Mouse (Mus musculus) kidney, postnatal 0 days (tissue): ENCODE results near the gene Ednra. TPM values are rescaled to one million over a fixed set of nuclear protein-coding genes. Genes with fewer than 3 reads are reported as not detected.
"Not testable (repeated sequence)": the region's sequence is repeated elsewhere in the genome, so short reads cannot be mapped to it uniquely, and the experiment has no call there.

Experiments
- ATAC-seq: fragments of 200-750 bp; cut with Nextera tagmentation; replicated peaks from 2 replicates; pipeline ENCODE4 v1.8.0; 2017; ENCODE audit warnings: low read depth, moderate number of reproducible peaks, moderate TSS enrichment, moderate library complexity; ENCODE audit not compliant: low FRiP score
- DNase-seq: peaks from one replicate; pipeline ENCODE4 v3.0.0-alpha.2; 2016; ENCODE audit warnings: low spot score
- H3K27ac ChIP-seq: fragments of 300-500 bp; sonication (generic); 2 replicates; pipeline ENCODE4 v1.5.1; 2014; ENCODE audit warnings: mild to moderate bottlenecking
- H3K27me3 ChIP-seq: fragments of 300-500 bp; sonication (generic); 2 replicates; pipeline ENCODE4 v1.6.1; 2014; ENCODE audit warnings: low read length, mixed read lengths; ENCODE audit not compliant: insufficient read depth
- H3K36me3 ChIP-seq: fragments of 300-500 bp; sonication (generic); 2 replicates; pipeline ENCODE4 v1.6.1; 2014; ENCODE audit warnings: low read length, mixed read lengths; ENCODE audit not compliant: insufficient read depth
- H3K4me1 ChIP-seq: fragments of 300-500 bp; sonication (generic); replicated peaks from 2 replicates; pipeline ENCODE4 v1.6.1; 2014; ENCODE audit warnings: antibody characterized with exemption, low read length, mixed read lengths; ENCODE audit not compliant: insufficient read depth
- H3K4me2 ChIP-seq: fragments of 300-500 bp; sonication (generic); 2 replicates; pipeline ENCODE4 v1.6.1; 2014; ENCODE audit warnings: mild to moderate bottlenecking, low read length, moderate library complexity, mixed read lengths
- H3K4me3 ChIP-seq: fragments of 300-500 bp; sonication (generic); replicated peaks from 2 replicates; pipeline ENCODE4 v1.5.1; 2014; ENCODE audit warnings: low read depth, low read length
- H3K9ac ChIP-seq: fragments of 300-500 bp; sonication (generic); 2 replicates; pipeline ENCODE4 v1.6.1; 2014; ENCODE audit warnings: low read depth, low read length
- H3K9me3 ChIP-seq: fragments of 300-500 bp; sonication (generic); replicated peaks from 2 replicates; pipeline ENCODE4 v1.6.1; 2016; ENCODE audit warnings: low read length, inconsistent platforms, mixed read lengths
- CTCF ChIP-seq: IDR thresholded peaks from 2 replicates; pipeline ENCODE4 v1.5.1; 2016; ENCODE audit warnings: antibody characterized with exemption, low read depth, mild to moderate bottlenecking, moderate library complexity
- WGBS: fragments of 180-500 bp; shearing (Covaris S2); extraction: QIAGEN DNeasy Blood & Tissue Kit; methylation state at CpG from one replicate; pipeline ENCODE4 v1.1.7; 2014; 5-methylcytosine and 5-hydroxymethylcytosine counted together
- polyA plus RNA-seq: library from polyadenylated mRNA; unstranded; fragments of >200 nt; fragmentation: Nextera tagmentation; extraction: Ambion mirVana; gene quantifications from 2 replicates; pipeline ENCODE4 v1.2.1, GENCODE M21; 2015

The Ednra gene
- polyA plus RNA-seq, 1 experiment from 2014 or later, result 24.1 TPM

- DNase-seq, result no peak
- TF ChIP-seq CTCF, result no peak
- ATAC-seq, result no peak
- H3K4me3 ChIP-seq, result no peak overlapping the region
- H3K4me1 ChIP-seq, result no peaks in the 10 kb centered on the region
- no peaks in the 10 kb centered on the region; the same call in 1 of the 2 replicates for H3K9me3 ChIP-seq
- no peak overlapping the region for H3K9ac ChIP-seq
- no peak overlapping the region for H3K27ac ChIP-seq
- no peaks in the 10 kb centered on the region for H3K27me3 ChIP-seq
- no peaks in the 10 kb centered on the region for H3K36me3 ChIP-seq
- no peak overlapping the region for H3K4me2 ChIP-seq
- 95% methylated on average over 4 of the region's 4 CpGs for WGBS
These were observed 19.5 kb downstream of the Ednra start for GRCm38 (mm10) chr8:77704768-77705167.

- TF ChIP-seq CTCF, result no peak
These were observed 26.2 kb downstream of the Ednra start for GRCm38 (mm10) chr8:77698028-77698427.

GRCm38 (mm10) chr8:77696182-77696581, 28.1 kb downstream of the Ednra start:
- Histone ChIP-seq H3K27ac (no peak overlapping the region), H3K9me3 (no peaks in the 10 kb centered on the region), H3K4me2 (no peak overlapping the region), H3K27me3 (no peaks in the 10 kb centered on the region), H3K36me3 (no peaks in the 10 kb centered on the region), H3K4me3 (no peak overlapping the region), H3K9ac (no peak overlapping the region), H3K4me1 (no peaks in the 10 kb centered on the region)
- no peak for DNase-seq
- no peak for ATAC-seq
- TF ChIP-seq CTCF, result no peak
- WGBS, result 50% methylated on average over 4 of the region's 4 CpGs

More at GRCm38 (mm10) chr8:77698028-77698427, 26.2 kb downstream of the Ednra start:
- Histone ChIP-seq H3K36me3 (no peaks in the 10 kb centered on the region), H3K9ac (no peak overlapping the region), H3K4me2 (no peak overlapping the region), H3K4me1 (no peaks in the 10 kb centered on the region), H3K4me3 (no peak overlapping the region), H3K27ac (no peak overlapping the region), H3K27me3 (no peaks in the 10 kb centered on the region), H3K9me3 (no peaks in the 10 kb centered on the region)
- ATAC-seq (no peak), DNase-seq (no peak)
- WGBS, result 83% methylated on average over 10 of the region's 10 CpGs

- 0 out of 2 replicates have a peak overlapping the region, but pooled peaks have one; percentile 16 for H3K27ac ChIP-seq
These were observed 28.7 kb downstream of the Ednra start for GRCm38 (mm10) chr8:77695486-77696058.

GRCm38 (mm10) chr8:77695070-77695469, 29.2 kb downstream of the Ednra start:
- Histone ChIP-seq H3K27ac (0 out of 2 replicates have a peak overlapping the region, but pooled peaks have one; percentile 13), H3K4me3 (no peak overlapping the region), H3K9ac (no peak overlapping the region), H3K4me1 (no peaks in the 10 kb centered on the region), H3K36me3 (no peaks in the 10 kb centered on the region), H3K4me2 (no peak overlapping the region), H3K9me3 (no peaks in the 10 kb centered on the region), H3K27me3 (no peaks in the 10 kb centered on the region)
- no peak for TF ChIP-seq CTCF
- ATAC-seq (no peak), DNase-seq (peak; percentile 53)
- WGBS, result 46% methylated on average over 3 of the region's 3 CpGs

More at GRCm38 (mm10) chr8:77695486-77696058, 28.7 kb downstream of the Ednra start:
- Histone ChIP-seq H3K4me3 (no peak overlapping the region), H3K4me2 (no peak overlapping the region), H3K9me3 (no peaks in the 10 kb centered on the region), H3K36me3 (no peaks in the 10 kb centered on the region), H3K27me3 (no peaks in the 10 kb centered on the region), H3K9ac (no peak overlapping the region), H3K4me1 (no peaks in the 10 kb centered on the region)
- TF ChIP-seq CTCF, result no peak
- 37% methylated on average over 5 of the region's 5 CpGs for WGBS
- ATAC-seq, result no peak
- DNase-seq, result no peak

- Histone ChIP-seq H3K4me1 (no peaks in the 10 kb centered on the region), H3K27ac (no peak overlapping the region), H3K9me3 (no peaks in the 10 kb centered on the region), H3K4me2 (no peak overlapping the region), H3K9ac (no peak overlapping the region), H3K36me3 (no peaks in the 10 kb centered on the region), H3K27me3 (no peaks in the 10 kb centered on the region), H3K4me3 (no peak overlapping the region)
- WGBS, result 79% methylated on average over 4 of the region's 4 CpGs
- TF ChIP-seq CTCF, result no peak
- DNase-seq (no peak), ATAC-seq (no peak)
These were observed 29.7 kb downstream of the Ednra start for GRCm38 (mm10) chr8:77694588-77694987.

- not testable (repeated sequence) for H3K4me2 ChIP-seq, H3K27me3 ChIP-seq, H3K4me1 ChIP-seq, H3K36me3 ChIP-seq, ATAC-seq, H3K4me3 ChIP-seq, H3K27ac ChIP-seq, DNase-seq, H3K9ac ChIP-seq, H3K9me3 ChIP-seq
- whole genome bisulfite sequencing, result 82% methylated on average over 7 of the region's 7 CpGs
These were observed 34.7 kb downstream of the Ednra start for GRCm38 (mm10) chr8:77689421-77690059.
